Mouse (Mus musculus): Measurements from ENCODE around the gene Tex47. TPM values are rescaled to one million over a fixed set of nuclear protein-coding genes. Genes with fewer than 3 reads are reported as not detected.

The Tex47 gene
- not detected for polyA plus RNA-seq (2017; shearing (Covaris generic))

DNA sequence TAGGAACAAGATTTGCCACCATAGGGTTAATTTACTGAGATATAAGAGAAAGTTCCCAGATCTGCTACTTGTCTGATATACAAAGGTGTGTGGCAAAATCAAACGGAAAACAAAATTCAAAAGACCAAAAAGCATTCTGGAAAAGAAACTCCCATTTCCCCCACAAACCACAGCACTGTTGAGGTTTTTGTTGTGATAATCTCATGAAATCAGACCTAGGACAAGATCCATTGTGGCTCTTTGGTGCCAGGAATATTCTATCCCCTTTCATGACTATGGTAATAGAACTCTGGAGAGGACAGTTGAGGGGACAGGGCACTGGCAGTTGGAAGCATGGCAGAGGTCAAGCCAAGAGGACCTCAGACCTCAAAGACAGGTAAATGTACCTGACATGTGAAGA, at the start of gene Tex47:
Gene Tex47, plus strand, starts transcription at position 301 of the 400 bp plus-strand sequence.

GRCm38 (mm10) chr5:7344145-7345010, 40.5 kb downstream of the Tex47 start, which contains the start of gene Zfp804b:
TSS of gene Zfp804b (minus strand) at chr5:7344756.

Other genes starting within 250 kb of the Tex47 start
- gene Zfp804b, start 40.6 kb downstream of the Tex47 start, polyA plus RNA-seq (2017; shearing (Covaris generic)): not detected